Mouse (Mus musculus) macrophage (primary cell): ENCODE data around the gene Fam169b. TPM values are rescaled to one million over a fixed set of nuclear protein-coding genes. Genes with fewer than 3 reads are reported as not detected.

Source experiments
- H3K27ac ChIP-seq: fragments of 350-480 bp; formaldehyde crosslinking; 2 replicates; pipeline ENCODE4 v1.9.0; 2021
- H3K36me3 ChIP-seq: fragments of 350-480 bp; formaldehyde crosslinking; 2 replicates; pipeline ENCODE4 v1.9.0; 2021; ENCODE audit errors: inconsistent target
- H3K4me3 ChIP-seq: fragments of 350-480 bp; formaldehyde crosslinking; 2 replicates; pipeline ENCODE4 v1.9.0; 2021; ENCODE audit errors: inconsistent target
- H3K79me2 ChIP-seq: fragments of 350-480 bp; formaldehyde crosslinking; 2 replicates; pipeline ENCODE4 v1.9.0; 2021; ENCODE audit errors: inconsistent target
- WGBS: methylation state at CpG from one replicate; pipeline ENCODE4 v1.1.7; 2026; ENCODE audit warnings: inconsistent platforms; ENCODE audit not compliant: missing documents; 5-methylcytosine and 5-hydroxymethylcytosine counted together
- polyA plus RNA-seq: library from polyadenylated mRNA; stranded (reverse); fragments of 250-400 nt; gene quantifications from 3 replicates; pipeline ENCODE4 v1.2.4, GENCODE M21; 2018; ENCODE audit warnings: inconsistent platforms
- total RNA-seq, 78 experiments: library from RNA; depleted of rRNA; stranded (reverse); fragments of 250-400 nt; gene quantifications; 1 replicate in 9 of 78; 2 replicates in 24 of 78; 3 replicates in 43 of 78; 4 replicates in 2 of 78; pipeline ENCODE4 v1.2.4; 2018; ENCODE audit warnings: inconsistent platforms in 56 of 78

Gene Fam169b
- total RNA-seq (2018; cell fraction: chromatin; rRNA removed): 1 to 10 TPM in 1 of 26 experiments, under 1 TPM in 8, not detected in 17; 0.30 to 2.2 (median 0.60) TPM
- total RNA-seq (2018; cell fraction: cytosol; rRNA removed): under 1 TPM in 16 of 26 experiments, not detected in 10; 0.03 to 0.49 (median 0.19) TPM
- 1 to 10 TPM in 4 of 26 experiments, under 1 TPM in 17, not detected in 5; 0.14 to 1.8 (median 0.58) TPM for total RNA-seq (2018; cell fraction: nucleus; rRNA removed)
- 0.09 to 0.83 TPM (median 0.32 TPM) in 3 replicates for polyA plus RNA-seq

GRCm38 (mm10) chr7:68273515-68273914 is at the start of gene Fam169b:
Fam169b (plus strand) TSS chr7:68273839.
- H3K36me3 ChIP-seq: no peaks in the 10 kb centered on the region
- H3K4me3 ChIP-seq: no peak within 1 kb of the TSS
- no peaks in the 10 kb centered on the region for H3K79me2 ChIP-seq
- H3K27ac ChIP-seq: no peak within 1 kb of the TSS

GRCm38 (mm10) chr7:68224006-68224405 is 49.6 kb upstream of the Fam169b start:
- Histone ChIP-seq H3K27ac (no peak overlapping the region), H3K4me3 (no peak overlapping the region), H3K36me3 (no peaks in the 10 kb centered on the region), H3K79me2 (no peaks in the 10 kb centered on the region)
- 97% methylated on average over 5 of the region's 5 CpGs for WGBS

- Histone ChIP-seq H3K79me2 (no peaks in the 10 kb centered on the region), H3K36me3 (no peaks in the 10 kb centered on the region), H3K4me3 (no peak overlapping the region), H3K27ac (no peak overlapping the region)
- WGBS: 88% methylated on average over 9 of the region's 9 CpGs
Observed at GRCm38 (mm10) chr7:68225427-68226054, 48.1 kb upstream of the Fam169b start.

DNA sequence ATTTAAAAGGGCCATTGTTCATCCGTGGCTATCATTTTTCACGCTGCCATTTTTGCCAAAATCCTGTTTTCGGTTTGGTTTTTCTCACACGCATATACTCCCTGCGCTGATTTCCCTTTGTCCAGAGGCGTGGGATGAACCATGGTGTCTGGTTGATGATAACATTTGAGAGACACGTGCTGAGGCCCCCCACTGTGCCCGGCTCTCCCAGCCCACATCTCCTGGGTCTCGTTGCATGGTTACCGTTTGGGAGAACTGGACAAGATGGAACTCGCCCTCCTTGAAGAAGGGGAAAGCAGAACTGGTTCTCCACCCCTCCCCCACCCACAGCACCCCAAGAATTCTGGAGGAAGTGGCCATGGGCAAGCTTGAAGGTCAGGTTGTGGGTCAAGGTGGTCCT is 46.6 kb upstream of the Fam169b start:
- H3K27ac ChIP-seq: no peak overlapping the region
- whole genome bisulfite sequencing: 91% methylated on average over 9 of the region's 11 CpGs

DNA sequence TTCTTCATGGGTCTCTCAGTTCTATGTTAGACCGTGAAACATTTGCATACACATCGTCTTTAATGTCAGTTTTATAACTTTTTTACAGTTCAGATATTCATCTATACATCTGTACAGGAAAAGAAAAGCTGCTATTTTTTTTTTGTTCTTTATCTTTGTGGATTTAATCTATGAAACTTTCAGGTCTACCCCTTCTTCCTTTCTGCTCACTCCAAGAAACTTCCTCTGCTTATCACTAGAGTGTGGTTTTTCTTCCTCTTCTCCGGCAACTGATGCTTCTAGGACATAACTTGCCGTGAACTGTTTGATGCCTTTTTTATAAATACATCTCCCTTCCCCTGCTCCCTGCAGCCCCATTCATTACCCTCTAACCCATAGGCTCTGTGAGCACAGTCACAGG is 46.0 kb upstream of the Fam169b start:
- H3K79me2 ChIP-seq: no peaks in the 10 kb centered on the region
- H3K4me3 ChIP-seq: no peak overlapping the region
- H3K36me3 ChIP-seq: no peaks in the 10 kb centered on the region
- WGBS: 71% methylated on average over 4 of the region's 4 CpGs
- no peak overlapping the region for H3K27ac ChIP-seq

More for the DNA sequence above, 46.6 kb upstream of the Fam169b start:
- Histone ChIP-seq H3K4me3 (no peak overlapping the region), H3K79me2 (no peaks in the 10 kb centered on the region), H3K36me3 (no peaks in the 10 kb centered on the region)

DNA sequence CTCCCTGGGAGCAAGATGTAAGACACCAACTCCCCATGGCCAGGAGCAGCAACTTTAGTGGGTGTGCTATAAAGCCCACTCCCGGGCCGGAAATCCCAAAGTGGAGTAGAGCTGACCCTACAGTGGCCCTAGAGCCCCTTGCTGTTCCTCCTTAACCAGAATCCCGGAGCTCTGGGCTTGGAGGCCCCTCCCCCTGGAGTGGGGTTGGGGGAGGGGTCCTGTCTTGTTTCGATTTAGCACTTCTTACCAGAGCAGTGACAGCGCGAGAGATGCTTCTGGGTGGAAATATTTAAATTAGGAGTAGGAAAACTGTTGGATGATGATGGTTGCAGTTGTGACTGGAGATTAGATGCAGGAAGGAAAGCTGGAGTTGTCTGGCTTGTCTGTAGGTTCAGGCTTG is 45.1 kb upstream of the Fam169b start:
- Histone ChIP-seq H3K36me3 (no peaks in the 10 kb centered on the region), H3K4me3 (no peak overlapping the region), H3K79me2 (no peaks in the 10 kb centered on the region), H3K27ac (no peak overlapping the region)
- WGBS: 98% methylated on average over 6 of the region's 6 CpGs

DNA sequence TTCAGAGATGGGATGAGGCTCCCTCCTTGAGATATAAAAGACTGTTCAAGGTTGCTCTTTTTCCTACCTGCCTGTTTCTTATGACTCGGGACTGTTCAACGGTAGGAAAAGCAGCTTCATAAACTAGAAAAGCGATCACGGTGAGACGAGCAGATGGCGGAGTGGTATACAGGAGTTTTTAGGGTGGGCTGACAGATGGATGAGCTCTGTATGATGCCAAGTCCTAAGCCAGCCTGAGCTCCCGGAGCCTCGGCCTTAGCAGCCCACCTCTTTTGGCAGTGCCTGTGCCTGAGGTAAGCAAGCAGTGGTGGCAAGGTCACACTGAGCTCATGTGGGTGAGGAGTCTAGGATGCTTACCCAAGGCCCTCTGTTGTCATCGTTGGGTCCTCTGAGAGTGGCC is 42.8 kb upstream of the Fam169b start:
- H3K27ac ChIP-seq: no peak overlapping the region
- no peak overlapping the region for H3K4me3 ChIP-seq
- H3K36me3 ChIP-seq: no peaks in the 10 kb centered on the region
- no peaks in the 10 kb centered on the region for H3K79me2 ChIP-seq
- WGBS: 97% methylated on average over 9 of the region's 9 CpGs

DNA sequence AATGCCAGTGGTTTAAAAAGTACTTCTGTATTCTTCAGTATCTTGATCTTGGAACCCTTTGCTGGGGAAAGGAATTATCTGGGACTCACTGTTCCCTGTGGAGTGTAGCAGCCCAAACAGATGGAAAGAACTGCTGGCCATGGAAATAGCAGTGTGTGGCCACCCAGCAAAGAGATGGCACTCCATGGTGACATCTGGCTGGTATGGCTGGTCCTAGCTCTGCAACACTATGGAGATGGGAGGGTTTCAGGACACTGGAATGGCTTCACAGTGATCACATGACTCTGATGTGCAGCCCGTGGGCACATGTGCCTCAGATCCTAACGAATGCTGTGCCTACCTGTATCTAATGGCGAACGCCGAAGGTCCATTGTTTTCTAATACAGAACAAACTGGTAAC is 41.1 kb upstream of the Fam169b start:
- Histone ChIP-seq H3K79me2 (no peaks in the 10 kb centered on the region), H3K36me3 (no peaks in the 10 kb centered on the region), H3K4me3 (no peak overlapping the region), H3K27ac (no peak overlapping the region)
- WGBS: 95% methylated on average over 5 of the region's 5 CpGs

DNA sequence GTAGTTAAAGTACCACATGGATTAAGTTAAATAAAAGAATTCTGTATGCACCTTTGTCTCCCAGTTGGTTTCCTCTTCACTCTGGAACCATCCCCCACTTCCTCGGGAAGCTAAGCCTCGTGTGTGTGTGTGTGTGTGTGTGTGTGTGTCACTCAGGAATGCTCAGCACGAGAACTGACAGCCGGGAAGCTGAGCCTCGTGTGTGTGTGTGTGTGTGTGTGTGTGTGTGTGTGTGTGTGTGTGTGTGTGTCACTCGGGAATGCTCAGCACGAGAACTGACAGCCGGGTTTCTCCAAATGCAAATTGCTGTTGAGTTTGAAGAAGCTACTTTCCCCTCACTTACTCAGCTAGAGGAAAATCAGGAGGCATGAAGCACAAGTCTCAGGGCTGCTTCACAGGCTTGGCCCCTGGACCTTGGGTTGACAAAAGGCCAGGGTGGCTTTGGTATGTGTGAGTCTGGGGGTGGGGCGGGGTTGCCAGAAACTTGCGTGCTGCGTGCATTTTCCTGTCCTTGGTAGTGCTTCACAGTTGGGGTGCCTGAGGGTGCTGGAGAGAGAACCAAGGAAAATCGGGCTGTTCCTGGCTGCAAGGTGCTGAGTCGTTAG is 39.9 kb upstream of the Fam169b start:
- no peak overlapping the region for H3K27ac ChIP-seq
- WGBS: 63% methylated on average over 9 of the region's 13 CpGs
- H3K36me3 ChIP-seq: no peaks in the 10 kb centered on the region
- H3K79me2 ChIP-seq: no peaks in the 10 kb centered on the region
- H3K4me3 ChIP-seq: no peak overlapping the region

DNA sequence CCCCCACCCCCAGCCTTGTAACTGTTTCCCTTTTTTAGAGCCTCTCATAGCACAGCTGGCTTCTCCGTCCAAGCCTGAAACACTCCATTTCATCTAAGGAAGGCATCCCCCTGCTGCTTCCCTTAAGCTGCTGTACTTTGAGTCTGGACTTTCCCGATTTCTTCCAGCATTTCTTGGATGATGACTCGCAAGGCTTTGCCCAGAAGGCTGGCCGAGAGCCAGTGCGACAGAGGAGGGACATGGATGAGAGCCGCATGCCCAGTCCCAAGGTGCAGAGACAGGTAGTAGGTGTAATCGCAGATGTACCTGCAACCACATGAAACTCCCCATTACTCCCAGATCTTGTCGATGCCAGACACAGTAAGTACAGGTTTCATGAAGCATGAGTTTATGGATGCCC is 36.8 kb upstream of the Fam169b start:
- Histone ChIP-seq H3K27ac (no peak overlapping the region), H3K79me2 (no peaks in the 10 kb centered on the region), H3K36me3 (no peaks in the 10 kb centered on the region), H3K4me3 (no peak overlapping the region)
- 84% methylated on average over 8 of the region's 8 CpGs for WGBS

GRCm38 (mm10) chr7:68239220-68239827 is 34.3 kb upstream of the Fam169b start:
- H3K79me2 ChIP-seq: no peaks in the 10 kb centered on the region
- 93% methylated on average over 8 of the region's 11 CpGs for WGBS
- H3K4me3 ChIP-seq: no peak overlapping the region
- H3K27ac ChIP-seq: no peak overlapping the region
- H3K36me3 ChIP-seq: no peaks in the 10 kb centered on the region

DNA sequence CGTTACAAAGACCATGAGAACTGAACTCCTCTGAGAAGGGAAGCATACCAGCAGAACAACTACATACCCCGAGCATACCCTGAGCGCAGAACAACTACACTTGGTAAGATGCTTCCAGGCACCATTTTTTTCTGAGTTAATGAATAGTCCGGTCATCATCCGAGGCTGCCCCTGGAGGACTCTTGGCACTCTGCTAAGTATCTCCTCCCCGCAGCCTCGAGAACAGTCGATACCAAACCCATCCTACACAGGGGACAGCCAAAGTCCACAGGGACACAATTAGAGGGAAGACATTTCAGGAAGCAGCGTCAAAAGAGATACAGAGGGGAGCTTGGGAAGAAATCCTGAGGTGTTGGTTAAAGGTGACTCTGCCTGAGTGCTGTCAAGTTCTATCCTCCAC is 32.4 kb upstream of the Fam169b start:
- Histone ChIP-seq H3K36me3 (no peaks in the 10 kb centered on the region), H3K27ac (no peak overlapping the region), H3K79me2 (no peaks in the 10 kb centered on the region), H3K4me3 (no peak overlapping the region)
- WGBS: 95% methylated on average over 7 of the region's 9 CpGs

GRCm38 (mm10) chr7:68245681-68246080 is 28.0 kb upstream of the Fam169b start:
- no peak overlapping the region for H3K4me3 ChIP-seq
- H3K27ac ChIP-seq: no peak overlapping the region
- WGBS: 42% methylated on average over 4 of the region's 4 CpGs
- no peaks in the 10 kb centered on the region for H3K36me3 ChIP-seq
- H3K79me2 ChIP-seq: no peaks in the 10 kb centered on the region

GRCm38 (mm10) chr7:68246249-68246648 is 27.4 kb upstream of the Fam169b start:
- WGBS: 92% methylated on average over 8 of the region's 8 CpGs
- Histone ChIP-seq H3K36me3 (no peaks in the 10 kb centered on the region), H3K4me3 (no peak overlapping the region), H3K79me2 (no peaks in the 10 kb centered on the region), H3K27ac (no peak overlapping the region)

DNA sequence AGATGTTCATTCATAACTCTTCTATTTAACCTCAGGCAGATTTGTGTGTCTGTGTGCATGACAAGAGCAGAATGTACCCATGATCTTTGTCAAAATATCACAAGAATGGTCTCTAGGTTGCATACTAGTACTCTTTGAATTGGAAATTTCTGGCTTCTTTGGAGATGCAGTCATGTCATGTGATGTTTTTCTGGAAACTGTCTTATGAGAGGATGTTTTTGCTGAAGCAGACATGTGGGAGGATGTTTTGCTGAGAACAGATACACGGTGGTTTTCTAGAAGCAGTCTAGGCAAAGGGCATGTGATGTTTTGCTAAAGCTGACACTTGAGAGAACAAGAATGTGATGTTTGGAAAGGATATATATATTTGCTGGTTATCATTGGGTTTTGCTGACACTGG is 23.2 kb upstream of the Fam169b start:
- 58% methylated on average over 1 of the region's 1 CpGs for WGBS
- no peak overlapping the region for H3K27ac ChIP-seq
- no peaks in the 10 kb centered on the region for H3K79me2 ChIP-seq
- H3K36me3 ChIP-seq: no peaks in the 10 kb centered on the region
- no peak overlapping the region for H3K4me3 ChIP-seq
